ENCODE assay signal across 25 mouse cellular contexts in genomic region chr17:46351026-46351700, GRCm38 (mm10). TPM values are rescaled to one million over a fixed set of nuclear protein-coding genes. Genes with fewer than 3 reads are reported as not detected.
DNase-seq lines count a peak whose midpoint lies in the region; ATAC-seq and TF ChIP-seq lines count a peak whose summit lies in the region.
"Had no signal": no experiment of that assay in that cellular context is flagged by ENCODE, and none has a peak within 500 bp of the region (broad histone marks: within the 10 kb centered on the region; RNA-seq: fewer than 3 reads in every experiment).

No protein-coding gene starts in this region.

- H3K4me1 ChIP-seq in heart, adult 2 months (ENCODE audit: control insufficient read depth, insufficient read depth, low read length) = no peaks in the 10 kb centered on the region
- peaks cover 3% of the 10 kb centered on the region; the same call in 1 of the 2 replicates for H3K4me1 ChIP-seq in kidney, adult 2 months (ENCODE audit: control insufficient read depth, insufficient read depth, low read length)
- no peaks in the 10 kb centered on the region for H3K4me1 ChIP-seq in kidney, embryonic 14.5 days (ENCODE audit: control insufficient read depth, insufficient read depth, low read length)
- H3K4me1 ChIP-seq: forebrain, embryonic 10.5 days; forebrain, embryonic 13.5 days; heart, embryonic 12.5 days; heart, embryonic 15.5 days; hindbrain, embryonic 10.5 days; hindbrain, embryonic 13.5 days had no signal

- no peaks in the 10 kb centered on the region for H3K79me2 ChIP-seq in heart, adult 2 months (replicated peaks; ENCODE audit: control insufficient read depth, insufficient read depth, low read length)

- H3K36me3 ChIP-seq in heart, adult 2 months (ENCODE audit: control insufficient read depth, insufficient read depth, low read length) = no peaks in the 10 kb centered on the region
- H3K36me3 ChIP-seq in kidney, adult 2 months (ENCODE audit: control insufficient read depth, insufficient read depth, low read length) = no peaks in the 10 kb centered on the region
- no peaks in the 10 kb centered on the region for H3K36me3 ChIP-seq in kidney, embryonic 14.5 days (ENCODE audit: control insufficient read depth, insufficient read depth, low read length)
- H3K36me3 ChIP-seq: forebrain, embryonic 10.5 days; heart, embryonic 12.5 days; heart, embryonic 15.5 days; hindbrain, embryonic 10.5 days; hindbrain, embryonic 13.5 days had no signal

- TF ChIP-seq EP300 in heart, adult 2 months (IDR thresholded peaks at IDR 0.05; ENCODE audit: insufficient read depth, low read depth, low read length) = no peak

- 83% methylated on average over 8 of the region's 8 CpGs for WGBS in heart, adult 2 months
- WGBS in kidney, adult 2 months = 64% methylated on average over 8 of the region's 8 CpGs
- WGBS in kidney, embryonic 14.5 days = 86% methylated on average over 8 of the region's 8 CpGs

- no peak overlapping the region for H3K4me3 ChIP-seq in heart, adult 2 months
- H3K4me3 ChIP-seq in kidney, adult 2 months (ENCODE audit: insufficient read depth, low read depth, low read length) = no peak overlapping the region
- no peak overlapping the region for H3K4me3 ChIP-seq in kidney, embryonic 14.5 days (ENCODE audit: low read length)
- H3K4me3 ChIP-seq: forebrain, embryonic 10.5 days; forebrain, embryonic 13.5 days; heart, embryonic 12.5 days; heart, embryonic 15.5 days; hindbrain, embryonic 10.5 days; hindbrain, embryonic 13.5 days had no signal

- ATAC-seq in kidney, embryonic 14.5 days (ENCODE audit: low FRiP score, low TSS enrichment) = no peak
- ATAC-seq: activated CD4-positive, CD25-positive, alpha-beta regulatory T cell, adult 4 months; forebrain, embryonic 13.5 days; forebrain, embryonic 16.5 days; hindbrain, embryonic 16.5 days had no signal

- no peaks in the 10 kb centered on the region for H3K27me3 ChIP-seq in heart, adult 2 months (ENCODE audit: control insufficient read depth, insufficient read depth, low read length)
- no peaks in the 10 kb centered on the region for H3K27me3 ChIP-seq in kidney, adult 2 months (replicated peaks; ENCODE audit: control insufficient read depth, insufficient read depth, low read length)
- H3K27me3 ChIP-seq in kidney, embryonic 14.5 days (ENCODE audit: control insufficient read depth, insufficient read depth, low read length) = no peaks in the 10 kb centered on the region
- H3K27me3 ChIP-seq: forebrain, embryonic 13.5 days; heart, embryonic 12.5 days; heart, embryonic 15.5 days; hindbrain, embryonic 13.5 days had no signal

- H3K27ac ChIP-seq in heart, adult 2 months = no peak overlapping the region
- H3K27ac ChIP-seq in kidney, adult 2 months (ENCODE audit: insufficient read depth, low read depth, low read length) = peak overlapping the region; percentile 96
- no peak overlapping the region for H3K27ac ChIP-seq in kidney, embryonic 14.5 days (ENCODE audit: low read depth, low read length)
- H3K27ac ChIP-seq: forebrain, embryonic 10.5 days; forebrain, embryonic 13.5 days; heart, embryonic 15.5 days; hindbrain, embryonic 10.5 days; hindbrain, embryonic 13.5 days had no signal

- intact Hi-C loops in heart, adult 2 months (cut with DNase I) = no loop called here

- TF ChIP-seq POLR2A in heart, adult 2 months (IDR thresholded peaks at IDR 0.05; ENCODE audit: insufficient read depth, low read depth, low read length) = no peak
- TF ChIP-seq POLR2A in kidney, adult 2 months (IDR thresholded peaks at IDR 0.05; ENCODE audit: low read depth, low read length) = no peak

- TF ChIP-seq CTCF in heart, adult 2 months (IDR thresholded peaks at IDR 0.05) = no peak
- no peak for TF ChIP-seq CTCF in kidney, adult 2 months (conservative IDR thresholded peaks at IDR 0.05; ENCODE audit: insufficient read depth, insufficient read length, low read depth, low read length)

- H3K9me3 ChIP-seq in kidney, embryonic 14.5 days (ENCODE audit: control insufficient read depth, low read length) = peaks cover 13% of the 10 kb centered on the region
- H3K9me3 ChIP-seq: heart, embryonic 15.5 days; hindbrain, embryonic 13.5 days had no signal

- H3K9ac ChIP-seq in heart, adult 2 months (ENCODE audit: low read depth, low read length) = no peak overlapping the region
- no peak overlapping the region for H3K9ac ChIP-seq in kidney, embryonic 14.5 days (ENCODE audit: low read depth, low read length)
- H3K9ac ChIP-seq: forebrain, embryonic 13.5 days; heart, embryonic 12.5 days; heart, embryonic 15.5 days; hindbrain, embryonic 13.5 days had no signal

- peak; percentile 13 for DNase-seq in heart, adult 11 months
- DNase-seq in heart, adult 2 months = no peak
- peak; percentile 84 for DNase-seq in kidney, adult 2 months
- DNase-seq in kidney, postnatal 10 days = no peak
- DNase-seq in kidney, postnatal 25 days = peak; percentile 40 to 48
- DNase-seq: adrenal gland, postnatal 10 days; adrenal gland, postnatal 36 days; cerebellum, adult 18-20 months; cerebellum, adult 9-10 months; cerebellum, postnatal 14 days; gastrocnemius, postnatal 10 days; gastrocnemius, postnatal 36 days; heart, postnatal 10 days; heart, postnatal 36 days had no signal

- no peak overlapping the region for H3K4me2 ChIP-seq in kidney, embryonic 14.5 days (replicated peaks; ENCODE audit: low read depth, low read length)
- H3K4me2 ChIP-seq: forebrain, embryonic 13.5 days; heart, embryonic 12.5 days; heart, embryonic 15.5 days; hindbrain, embryonic 13.5 days had no signal

RNA-seq across cellular contexts. Expression of gene Abcc10, which starts 23.0 kb away (rescaled TPM):
- 1 to 10 TPM; 3.9 to 4.0 TPM for total RNA-seq in heart, adult 2 months (2021)
- 9.1 and 13.4 TPM in 2 replicates for polyA plus RNA-seq in heart, adult 2 months (2012; rRNA removed)
- polyA plus RNA-seq in kidney, adult 2 months (2012; rRNA removed) = 16.8 and 27.8 TPM in 2 replicates
- polyA plus RNA-seq in kidney, embryonic 14.5 days (2014; fragmentation: Nextera tagmentation; extraction: Ambion mirVana) = 3.5 and 4.6 TPM in 2 replicates

RNA-seq across cellular contexts. Expression of gene Zfp318, which starts 32.4 kb away (rescaled TPM):
- 10 to 100 TPM; 14.9 to 15.6 TPM for total RNA-seq in heart, adult 2 months (2021)
- 7.1 and 11.8 TPM in 2 replicates for polyA plus RNA-seq in heart, adult 2 months (2012; rRNA removed)
- polyA plus RNA-seq in kidney, adult 2 months (2012; rRNA removed) = 11.8 and 14.3 TPM in 2 replicates
- polyA plus RNA-seq in kidney, embryonic 14.5 days (2014; fragmentation: Nextera tagmentation; extraction: Ambion mirVana) = 12.1 and 18.3 TPM in 2 replicates

RNA-seq across cellular contexts. Expression of gene Dlk2, which starts 53.9 kb away (rescaled TPM):
- total RNA-seq in heart, adult 2 months (2021) = under 1 TPM; 0.23 to 0.39 TPM
- 0.35 and 0.74 TPM in 2 replicates for polyA plus RNA-seq in heart, adult 2 months (2012; rRNA removed)
- 0.61 and 1.1 TPM in 2 replicates for polyA plus RNA-seq in kidney, adult 2 months (2012; rRNA removed)
- polyA plus RNA-seq in kidney, embryonic 14.5 days (2014; fragmentation: Nextera tagmentation; extraction: Ambion mirVana) = not detected in 2 replicates
- total RNA-seq: gastrocnemius, adult 18-20 months had no signal
- polyA plus RNA-seq: activated CD4-positive, CD25-positive, alpha-beta regulatory T cell, adult 4 months had no signal

Comparison
In these comparisons a context has a peak if more than half of its experiments do, and no peak if none do; other contexts are left out.
1. DNase-seq: peak in heart, adult 11 months (single experiment), kidney, adult 2 months (single experiment) and kidney, postnatal 25 days (2 of 2); none in heart, adult 2 months (0 of 2) and kidney, postnatal 10 days (single experiment).